In the genomic region with DNA sequence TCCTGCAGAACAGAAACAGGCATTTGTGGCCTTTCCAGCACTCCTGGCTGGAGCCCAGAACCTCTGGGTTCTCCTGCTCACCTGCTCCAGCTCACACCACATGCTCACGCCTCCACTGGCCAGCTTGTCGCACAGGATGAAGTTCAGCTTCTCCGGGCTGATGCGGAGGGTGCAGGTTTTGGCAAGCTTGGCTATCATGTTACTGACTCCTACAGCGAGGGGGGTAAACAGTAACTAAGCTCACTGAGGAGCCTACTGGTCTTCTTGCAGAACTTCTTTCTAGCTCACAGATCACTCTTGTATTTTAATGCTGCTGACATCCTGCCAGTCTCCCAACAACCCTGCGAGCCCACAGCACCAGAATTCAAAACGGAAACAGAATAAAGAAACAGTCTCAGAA, we compare ENCODE assay signal across 8 mouse cellular contexts. TPM values are rescaled to one million over a fixed set of nuclear protein-coding genes. Genes with fewer than 3 reads are reported as not detected.
A peak's percentile ranks its signal among the peaks of the same experiment; 100 is the strongest.
DNase-seq lines count a peak whose midpoint lies in the region; ATAC-seq and TF ChIP-seq lines count a peak whose summit lies in the region.

No protein-coding gene starts in this region.

- no peak for TF ChIP-seq CTCF in lung, adult 2 months (IDR thresholded peaks at IDR 0.05; ENCODE audit: insufficient read depth, low read length)

- peak overlapping the region; percentile 78 for H3K9ac ChIP-seq in hindbrain, embryonic 14.5 days
- peak overlapping the region; percentile 82 for H3K9ac ChIP-seq in limb, embryonic 13.5 days
- H3K9ac ChIP-seq in midbrain, embryonic 16.5 days (ENCODE audit: low read depth, low read length), result peak overlapping the region; percentile 85

- peak; percentile 66 for ATAC-seq in erythroblast, adult 5-6 weeks (replicated peaks; ENCODE audit: low FRiP score, poor library complexity, severe bottlenecking)
- peak; percentile 51 for ATAC-seq in hindbrain, embryonic 14.5 days (ENCODE audit: low FRiP score)
- ATAC-seq in limb, embryonic 13.5 days (ENCODE audit: low FRiP score, low read depth), result peak; percentile 75
- ATAC-seq in midbrain, embryonic 16.5 days, result peak; percentile 83

- H3K27ac ChIP-seq in hindbrain, embryonic 14.5 days, result peak overlapping the region; percentile 71
- peak overlapping the region; percentile 93 for H3K27ac ChIP-seq in limb, embryonic 13.5 days
- peak overlapping the region; percentile 77 for H3K27ac ChIP-seq in midbrain, embryonic 16.5 days (ENCODE audit: low read length)

- H3K9me3 ChIP-seq in hindbrain, embryonic 14.5 days (ENCODE audit: control insufficient read depth, low read length), result no peaks in the 10 kb centered on the region
- no peaks in the 10 kb centered on the region for H3K9me3 ChIP-seq in limb, embryonic 13.5 days
- no peaks in the 10 kb centered on the region for H3K9me3 ChIP-seq in midbrain, embryonic 16.5 days (replicated peaks; ENCODE audit: control insufficient read depth, low read length, poor library complexity, severe bottlenecking)

- no peak for DNase-seq in lung, adult 2 months
- DNase-seq in lung, postnatal 25 days (ENCODE audit: low spot score), result no peak
- DNase-seq in adrenal gland, postnatal 10 days, result peak; percentile 38
- peak; percentile 35 for DNase-seq in hindbrain, embryonic 14.5 days (ENCODE audit: low spot score)
- DNase-seq in layer of hippocampus, adult 18-20 months (ENCODE audit: low spot score in 2 of 2), result no peak

- H3K27me3 ChIP-seq in hindbrain, embryonic 14.5 days (ENCODE audit: control insufficient read depth, insufficient read depth, low read length), result no peaks in the 10 kb centered on the region
- peaks cover 12% of the 10 kb centered on the region; the same call in 1 of the 2 replicates for H3K27me3 ChIP-seq in limb, embryonic 13.5 days
- no peaks in the 10 kb centered on the region for H3K27me3 ChIP-seq in midbrain, embryonic 16.5 days (ENCODE audit: control insufficient read depth, insufficient read depth, low read depth, low read length)

- peaks cover 4% of the 10 kb centered on the region; the same call in 1 of the 2 replicates for H3K4me1 ChIP-seq in lung, adult 2 months (ENCODE audit: control insufficient read depth, insufficient read depth, low read length)
- peaks cover 9% of the 10 kb centered on the region for H3K4me1 ChIP-seq in hindbrain, embryonic 14.5 days (replicated peaks; ENCODE audit: control insufficient read depth, insufficient read depth, low read length)
- peaks cover 11% of the 10 kb centered on the region for H3K4me1 ChIP-seq in limb, embryonic 13.5 days
- peaks cover 15% of the 10 kb centered on the region for H3K4me1 ChIP-seq in midbrain, embryonic 16.5 days (ENCODE audit: control insufficient read depth, insufficient read depth, low read length)

- peak overlapping the region; percentile 75 for H3K4me2 ChIP-seq in hindbrain, embryonic 14.5 days (replicated peaks)
- peak overlapping the region; percentile 84 for H3K4me2 ChIP-seq in limb, embryonic 13.5 days (replicated peaks)
- peak overlapping the region; percentile 81 for H3K4me2 ChIP-seq in midbrain, embryonic 16.5 days (ENCODE audit: low read length)

- no peak for TF ChIP-seq POLR2A in lung, adult 2 months (IDR thresholded peaks at IDR 0.05; ENCODE audit: borderline replicate concordance, extremely low read depth, low read depth, low read length)

- H3K36me3 ChIP-seq in hindbrain, embryonic 14.5 days (replicated peaks; ENCODE audit: control insufficient read depth, insufficient read depth), result peaks cover 5% of the 10 kb centered on the region; the same call in 1 of the 2 replicates
- peaks cover 21% of the 10 kb centered on the region for H3K36me3 ChIP-seq in limb, embryonic 13.5 days
- H3K36me3 ChIP-seq in midbrain, embryonic 16.5 days (ENCODE audit: control insufficient read depth, insufficient read depth, low read length), result peaks cover 7% of the 10 kb centered on the region

- H3K4me3 ChIP-seq in lung, adult 2 months (replicated peaks; ENCODE audit: extremely low read depth, low read depth, low read length), result peak overlapping the region; percentile 90
- peak overlapping the region; percentile 70 for H3K4me3 ChIP-seq in hindbrain, embryonic 14.5 days (replicated peaks; ENCODE audit: low read length)
- H3K4me3 ChIP-seq in limb, embryonic 13.5 days, result peak overlapping the region; percentile 65
- peak overlapping the region; percentile 74 for H3K4me3 ChIP-seq in midbrain, embryonic 16.5 days (ENCODE audit: low read depth, low read length)

- under 1% methylated on average over 7 of the region's 7 CpGs for WGBS in lung, adult 2 months
- WGBS in hindbrain, embryonic 14.5 days, result 1% methylated on average over 7 of the region's 7 CpGs
- WGBS in limb, embryonic 13.5 days, result under 1% methylated on average over 7 of the region's 7 CpGs
- under 1% methylated on average over 7 of the region's 7 CpGs for WGBS in midbrain, embryonic 16.5 days

RNA-seq across cellular contexts. Expression of a gene that starts 0.6 kb away (rescaled TPM):
- 9.1 and 11.5 TPM in 2 replicates for polyA plus RNA-seq in lung, adult 2 months (2012; rRNA removed)
- total RNA-seq in adrenal gland, postnatal 10 days (2021), result 10 to 100 TPM in 1 of 2 experiments, 1 to 10 TPM in 1; 8.7 to 11.0 TPM
- 4.4 and 5.0 TPM in 2 replicates for total RNA-seq in erythroblast, adult 5-6 weeks (2015; ENCODE audit: low replicate concordance)
- 5.2 and 9.3 TPM in 2 replicates for total RNA-seq in erythroblast, adult 5-6 weeks (2017; ENCODE audit: low replicate concordance)
- polyA plus RNA-seq in hindbrain, embryonic 14.5 days (2014; fragmentation: Nextera tagmentation; extraction: Ambion mirVana), result 10.2 and 12.7 TPM in 2 replicates
- 14.1 and 15.9 TPM in 2 replicates for polyA plus RNA-seq in limb, embryonic 13.5 days (2015; fragmentation: Nextera tagmentation; extraction: Ambion mirVana)
- 10.3 and 11.1 TPM in 2 replicates for polyA plus RNA-seq in midbrain, embryonic 16.5 days (2015; fragmentation: Nextera tagmentation; extraction: Ambion mirVana)
- total RNA-seq in layer of hippocampus, adult 18-20 months (2021), result 10 to 100 TPM; 13.3 to 13.5 TPM

RNA-seq across cellular contexts. Expression of a gene that starts 37.4 kb away (rescaled TPM):
- 0.08 and 0.52 TPM in 2 replicates for polyA plus RNA-seq in lung, adult 2 months (2012; rRNA removed)
- under 1 TPM; 0.09 to 0.15 TPM for total RNA-seq in adrenal gland, postnatal 10 days (2021)
- 0.77 TPM in 1 of 2 replicates, not detected in the other for total RNA-seq in erythroblast, adult 5-6 weeks (2015; ENCODE audit: low replicate concordance)
- 2.0 and 3.5 TPM in 2 replicates for total RNA-seq in erythroblast, adult 5-6 weeks (2017; ENCODE audit: low replicate concordance)
- 0.03 and 0.31 TPM in 2 replicates for polyA plus RNA-seq in hindbrain, embryonic 14.5 days (2014; fragmentation: Nextera tagmentation; extraction: Ambion mirVana)
- polyA plus RNA-seq in limb, embryonic 13.5 days (2015; fragmentation: Nextera tagmentation; extraction: Ambion mirVana), result 0.04 and 0.11 TPM in 2 replicates
- 0.20 and 0.22 TPM in 2 replicates for polyA plus RNA-seq in midbrain, embryonic 16.5 days (2015; fragmentation: Nextera tagmentation; extraction: Ambion mirVana)
- under 1 TPM; 0.08 to 0.52 TPM for total RNA-seq in layer of hippocampus, adult 18-20 months (2021)

RNA-seq across cellular contexts. Expression of a gene that starts 38.0 kb away (rescaled TPM):
- 4.4 and 6.4 TPM in 2 replicates for polyA plus RNA-seq in lung, adult 2 months (2012; rRNA removed)
- total RNA-seq in adrenal gland, postnatal 10 days (2021), result under 1 TPM; 0.27 TPM
- not detected in 2 replicates for total RNA-seq in erythroblast, adult 5-6 weeks (2015; ENCODE audit: low replicate concordance)
- 0.34 TPM in 1 of 2 replicates, not detected in the other for total RNA-seq in erythroblast, adult 5-6 weeks (2017; ENCODE audit: low replicate concordance)
- 3.0 and 3.1 TPM in 2 replicates for polyA plus RNA-seq in hindbrain, embryonic 14.5 days (2014; fragmentation: Nextera tagmentation; extraction: Ambion mirVana)
- polyA plus RNA-seq in limb, embryonic 13.5 days (2015; fragmentation: Nextera tagmentation; extraction: Ambion mirVana), result 0.17 and 0.26 TPM in 2 replicates
- 1.9 and 2.7 TPM in 2 replicates for polyA plus RNA-seq in midbrain, embryonic 16.5 days (2015; fragmentation: Nextera tagmentation; extraction: Ambion mirVana)
- 1 to 10 TPM; 1.2 to 1.4 TPM for total RNA-seq in layer of hippocampus, adult 18-20 months (2021)

RNA-seq across cellular contexts. Expression of a gene that starts 38.4 kb away (rescaled TPM):
- 0.13 TPM in 1 of 2 replicates, not detected in the other for polyA plus RNA-seq in lung, adult 2 months (2012; rRNA removed)
- total RNA-seq in adrenal gland, postnatal 10 days (2021), result not detected
- total RNA-seq in erythroblast, adult 5-6 weeks (2015; ENCODE audit: low replicate concordance), result not detected in 2 replicates
- not detected in 2 replicates for total RNA-seq in erythroblast, adult 5-6 weeks (2017; ENCODE audit: low replicate concordance)
- polyA plus RNA-seq in hindbrain, embryonic 14.5 days (2014; fragmentation: Nextera tagmentation; extraction: Ambion mirVana), result 0.23 and 0.33 TPM in 2 replicates
- not detected in 2 replicates for polyA plus RNA-seq in limb, embryonic 13.5 days (2015; fragmentation: Nextera tagmentation; extraction: Ambion mirVana)
- polyA plus RNA-seq in midbrain, embryonic 16.5 days (2015; fragmentation: Nextera tagmentation; extraction: Ambion mirVana), result 0.15 TPM in 1 of 2 replicates, not detected in the other
- total RNA-seq in layer of hippocampus, adult 18-20 months (2021), result under 1 TPM; 0.38 to 0.82 TPM

Comparison
In these comparisons a context has a peak if more than half of its experiments do, and no peak if none do; other contexts are left out.
1. DNase-seq: peak in adrenal gland, postnatal 10 days (single experiment) and hindbrain, embryonic 14.5 days (single experiment); none in lung, adult 2 months (single experiment), lung, postnatal 25 days (single experiment) and layer of hippocampus, adult 18-20 months (0 of 2).
2. Peak in every context shown above with its lines, with median percentiles within 50 percentile points of each other: H3K4me3 ChIP-seq, ATAC-seq, H3K27ac ChIP-seq, H3K4me2 ChIP-seq and H3K9ac ChIP-seq.